Mouse (Mus musculus) liver, adult (tissue): ENCODE data around the gene Entpd3.

Experiments used
- GATA4 ChIP-seq: IDR thresholded peaks from 2 replicates; pipeline ENCODE4 v1.6.1; 2014; ENCODE audit warnings: mild to moderate bottlenecking, low read length; ENCODE audit not compliant: insufficient replicate concordance

Gene Entpd3

DNA sequence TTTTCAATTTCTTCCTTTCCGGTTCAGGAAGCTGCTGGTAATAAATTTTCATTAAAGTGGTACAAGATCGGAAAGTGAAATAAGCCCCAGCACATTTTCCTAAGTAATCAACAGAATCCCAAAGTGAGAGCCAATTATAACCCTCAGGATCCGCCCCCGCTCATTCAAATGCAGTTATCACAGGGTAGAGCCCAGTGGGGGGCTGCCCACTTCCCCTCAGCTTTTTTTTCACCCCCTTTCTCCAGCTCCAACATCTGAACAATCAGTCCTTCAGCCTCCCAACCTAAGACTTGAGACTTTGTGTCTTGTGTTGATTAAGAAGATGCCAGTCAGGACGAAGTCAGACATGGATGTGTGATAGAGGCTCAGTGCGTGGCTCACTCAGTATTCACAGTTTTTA lies 55.2 kb downstream of the Entpd3 start:
- no peak for TF ChIP-seq GATA4

DNA sequence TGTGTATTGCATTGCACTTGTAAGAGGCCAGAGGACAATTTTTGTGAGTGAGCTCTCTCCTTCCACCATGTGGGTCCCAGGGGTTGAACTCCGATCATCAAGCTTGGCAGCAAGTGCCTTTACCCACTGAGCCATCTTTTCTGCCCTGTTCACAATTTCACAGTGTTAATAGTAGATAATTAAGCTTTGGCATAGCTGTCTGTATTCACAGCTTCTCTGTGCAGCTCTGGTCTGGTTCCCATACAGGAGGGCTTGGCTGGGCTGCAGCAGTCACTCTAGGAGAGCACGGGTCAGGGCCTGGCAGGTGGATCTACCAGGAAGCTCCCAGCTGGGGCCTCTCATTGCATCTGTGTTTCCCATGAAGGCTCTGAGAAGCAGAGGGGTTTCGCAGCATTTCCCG lies 55.7 kb downstream of the Entpd3 start:
- no peak for TF ChIP-seq GATA4

DNA sequence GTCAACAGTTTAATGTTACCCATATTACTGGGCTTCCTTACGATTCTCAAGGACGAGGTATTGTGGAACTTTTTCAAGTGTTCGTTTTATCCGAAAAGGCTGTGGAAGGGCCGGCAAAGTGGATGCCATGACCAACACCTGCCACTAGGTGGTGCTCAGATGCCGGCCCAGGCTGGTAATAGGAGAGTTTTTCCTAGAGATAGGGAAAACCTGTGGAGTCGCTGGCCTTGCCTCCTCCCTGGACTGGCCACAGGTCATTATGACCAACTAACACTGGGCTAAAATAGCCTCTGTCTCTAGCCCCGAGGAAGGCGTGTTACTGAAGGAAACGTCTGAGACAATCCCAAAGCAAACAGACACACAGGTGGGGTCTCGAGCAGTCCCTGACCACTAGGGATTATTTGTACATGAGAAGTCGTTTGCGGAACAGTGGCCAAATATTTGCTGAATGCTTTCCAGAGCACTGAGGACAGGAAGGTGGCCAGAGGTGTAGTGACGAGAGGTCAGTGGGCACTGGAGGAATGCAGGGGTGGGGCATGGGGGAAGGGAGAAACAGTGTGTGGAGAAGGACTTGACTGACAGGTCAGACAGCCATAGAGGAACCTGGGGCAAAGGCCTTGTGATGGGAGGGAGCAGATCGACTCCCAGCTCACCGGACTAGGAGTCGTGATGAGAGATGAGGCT lies 62.0 kb downstream of the Entpd3 start:
- peak; percentile 28; the same call in 1 of the 2 replicates for TF ChIP-seq GATA4

DNA sequence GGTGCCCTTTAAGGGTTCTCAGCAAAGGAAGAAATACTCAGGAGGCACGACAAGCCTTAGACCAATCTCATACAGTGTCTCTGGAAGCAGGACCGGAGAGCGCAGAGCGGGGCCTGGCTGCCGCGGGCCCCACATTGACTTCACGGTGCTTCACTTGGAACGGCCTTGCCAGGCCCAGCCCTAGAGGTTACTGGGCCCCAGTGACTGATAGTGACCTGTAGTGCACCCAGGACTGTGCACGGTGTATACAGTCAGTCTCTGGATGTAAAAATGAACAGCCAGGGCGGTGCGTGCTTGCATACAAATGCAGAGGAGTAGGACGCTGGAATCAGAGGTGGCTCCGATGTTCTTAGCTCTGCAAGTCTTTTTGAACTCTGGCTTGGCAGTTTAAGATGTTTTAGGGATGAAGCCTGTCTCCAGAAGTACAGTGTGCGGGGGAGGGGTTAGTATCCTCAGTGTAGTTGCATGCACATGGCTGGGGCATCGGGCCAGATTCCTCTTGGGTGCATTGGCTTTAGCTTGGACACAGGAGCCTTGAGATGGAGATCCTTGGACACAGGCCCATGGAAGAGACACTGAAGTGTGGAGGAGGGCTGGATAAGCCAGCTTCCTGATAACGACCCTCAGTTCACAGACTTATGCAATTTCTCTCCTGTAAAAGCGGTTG lies 62.7 kb downstream of the Entpd3 start:
- no peak for TF ChIP-seq GATA4

DNA sequence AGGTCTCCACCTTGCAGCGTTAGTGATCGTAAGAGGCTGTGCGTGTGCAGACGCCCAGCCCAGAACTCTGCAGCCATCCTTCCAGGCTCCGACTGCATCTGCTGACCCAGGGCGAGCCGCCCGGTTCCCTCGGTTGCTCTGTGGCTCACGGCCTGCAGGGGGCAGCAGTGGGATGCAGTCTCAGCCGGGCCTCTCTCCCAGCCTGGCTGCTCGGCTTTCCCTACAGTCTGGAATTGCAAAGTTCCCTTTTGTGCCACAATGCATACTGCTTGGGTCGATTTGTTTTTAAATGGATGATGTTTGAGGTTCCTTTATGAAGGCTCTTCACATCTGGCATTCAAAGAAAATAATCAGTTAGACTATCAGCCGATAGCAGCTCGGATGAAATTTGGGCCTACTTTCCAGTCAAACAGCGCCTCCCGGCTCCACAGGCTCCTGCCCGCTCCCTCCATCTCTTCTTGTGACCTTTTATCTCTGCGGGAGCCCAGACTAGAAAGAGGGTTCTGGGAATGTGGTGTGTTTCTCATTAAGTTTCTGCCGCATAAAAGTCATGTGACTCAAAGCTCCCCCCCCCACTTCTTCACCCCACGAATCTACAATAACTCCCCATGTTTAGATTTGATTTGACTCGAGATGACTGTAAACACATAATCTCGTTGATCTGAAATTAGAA lies 63.4 kb downstream of the Entpd3 start:
- TF ChIP-seq GATA4, result no peak

DNA sequence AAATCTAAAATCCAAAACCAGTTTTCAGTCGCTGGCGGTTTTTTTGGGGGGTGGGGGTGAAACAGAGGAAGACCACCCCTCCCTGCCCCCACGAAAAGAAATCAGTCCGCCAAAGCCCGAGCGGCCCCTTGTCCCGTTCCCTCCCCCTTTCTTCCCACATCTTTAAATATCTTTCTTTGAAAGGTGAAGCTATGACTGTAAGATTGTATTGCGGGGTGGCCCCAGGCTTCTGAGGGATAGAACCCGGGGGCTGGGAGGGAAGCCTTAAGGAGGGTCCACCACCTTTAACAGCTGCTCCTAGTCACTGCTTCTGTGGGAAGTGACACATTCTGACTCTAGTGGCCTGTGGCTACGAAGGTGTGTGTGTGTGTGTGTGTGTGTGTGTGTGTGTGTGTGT lies 63.9 kb downstream of the Entpd3 start:
- TF ChIP-seq GATA4, result no peak

DNA sequence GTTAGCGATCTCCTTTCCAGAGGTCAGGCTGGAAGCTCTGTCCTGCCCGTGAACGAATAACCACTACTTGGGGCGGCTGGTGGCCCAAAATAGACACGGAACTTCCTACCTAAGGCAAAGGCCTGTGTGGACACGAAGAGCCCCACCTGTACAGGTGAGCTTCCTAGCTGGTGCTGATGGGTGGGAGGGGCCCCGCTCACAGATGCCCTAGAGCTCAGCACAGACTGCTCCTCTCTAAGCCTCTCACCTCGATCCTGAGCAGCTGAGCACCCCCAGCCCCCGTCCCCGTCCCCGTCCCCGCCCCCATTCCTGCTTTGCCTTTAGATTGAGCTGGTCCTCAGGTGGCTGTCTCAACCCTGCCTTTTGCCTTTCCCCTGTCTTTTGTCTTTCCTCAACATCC lies 64.3 kb downstream of the Entpd3 start:
- no peak for TF ChIP-seq GATA4

DNA sequence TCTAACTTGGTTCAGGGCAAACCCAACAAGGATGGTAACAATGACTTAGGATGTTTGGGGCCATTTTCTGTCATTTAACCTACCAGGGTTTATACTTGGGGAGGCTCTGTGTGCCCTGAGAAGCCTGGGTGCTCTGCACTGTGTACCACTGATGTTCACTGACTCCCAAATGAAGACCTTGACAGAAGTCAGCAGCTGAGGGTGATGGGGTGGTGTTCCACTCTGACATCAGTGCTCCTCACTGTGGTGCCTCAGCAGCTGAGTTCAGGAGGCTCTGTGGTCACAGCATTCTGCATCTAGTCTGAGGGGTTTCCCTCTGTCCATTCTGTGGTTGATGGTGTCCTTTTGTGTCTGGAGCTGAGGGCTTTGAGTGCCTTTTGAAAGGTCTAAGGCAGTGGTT lies 71.4 kb downstream of the Entpd3 start:
- TF ChIP-seq GATA4, result no peak

DNA sequence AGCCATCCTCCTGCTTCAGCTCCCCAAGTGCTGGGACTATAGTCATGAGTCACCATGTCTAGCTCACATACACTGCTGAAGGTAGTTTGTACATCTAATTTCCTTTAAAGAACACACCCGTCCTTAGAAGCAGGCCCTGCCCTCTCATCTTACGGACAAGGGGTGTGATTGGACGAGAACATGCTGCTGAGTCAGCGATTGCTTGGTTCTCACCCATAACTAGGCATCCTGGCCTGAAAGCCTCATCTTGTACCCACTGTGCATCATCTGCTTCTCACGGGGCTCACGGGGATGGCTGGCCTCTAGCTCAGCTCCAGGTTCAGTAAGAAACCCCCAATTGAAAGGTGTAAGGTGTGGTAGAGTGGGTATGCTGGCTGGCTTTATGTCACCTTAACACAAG lies 74.4 kb downstream of the Entpd3 start:
- no peak for TF ChIP-seq GATA4
